Mouse (Mus musculus): ENCODE measurements around the gene Prdx2. TPM values are rescaled to one million over a fixed set of nuclear protein-coding genes. Genes with fewer than 3 reads are reported as not detected.

The Prdx2 gene
- polyA plus RNA-seq, 1 experiment from 2014 or later = 965 TPM

GRCm38 (mm10) chr8:84987388-84987787 lies 18.0 kb downstream of the Prdx2 start:
- no peak overlapping the region for H3K4me3 ChIP-seq (ENCODE audit: low read length)
- WGBS = 86% methylated on average over 5 of the region's 5 CpGs
- peaks cover 33% of the 10 kb centered on the region for H3K4me1 ChIP-seq (ENCODE audit: control insufficient read depth, insufficient read depth, low read length)
- H3K36me3 ChIP-seq (ENCODE audit: control insufficient read depth, insufficient read depth, low read length) = no peaks in the 10 kb centered on the region
- no peaks in the 10 kb centered on the region for H3K9me3 ChIP-seq (ENCODE audit: control insufficient read depth, low read length)
- ATAC-seq (ENCODE audit: low FRiP score, low TSS enrichment) = no peak
- no peak overlapping the region for H3K9ac ChIP-seq (ENCODE audit: low read depth, low read length)
- no peaks in the 10 kb centered on the region for H3K27me3 ChIP-seq (ENCODE audit: control insufficient read depth, insufficient read depth, low read length)
- no peak overlapping the region for H3K27ac ChIP-seq (ENCODE audit: low read depth, low read length)
- no peak overlapping the region for H3K4me2 ChIP-seq (replicated peaks; ENCODE audit: low read depth, low read length)

- Histone ChIP-seq H3K9ac (ENCODE audit: low read depth, low read length) (no peak overlapping the region), H3K27ac (ENCODE audit: low read depth, low read length) (no peak overlapping the region), H3K27me3 (ENCODE audit: control insufficient read depth, insufficient read depth, low read length) (no peaks in the 10 kb centered on the region), H3K9me3 (ENCODE audit: control insufficient read depth, low read length) (no peaks in the 10 kb centered on the region), H3K4me1 (ENCODE audit: control insufficient read depth, insufficient read depth, low read length) (peaks cover 30% of the 10 kb centered on the region), H3K36me3 (ENCODE audit: control insufficient read depth, insufficient read depth, low read length) (no peaks in the 10 kb centered on the region), H3K4me2 (replicated peaks; ENCODE audit: low read depth, low read length) (no peak overlapping the region), H3K4me3 (ENCODE audit: low read length) (no peak overlapping the region)
- WGBS = 64% methylated on average over 2 of the region's 2 CpGs
- no peak for ATAC-seq (ENCODE audit: low FRiP score, low TSS enrichment)
Measured at GRCm38 (mm10) chr8:84987903-84988302, 18.5 kb downstream of the Prdx2 start.

DNA sequence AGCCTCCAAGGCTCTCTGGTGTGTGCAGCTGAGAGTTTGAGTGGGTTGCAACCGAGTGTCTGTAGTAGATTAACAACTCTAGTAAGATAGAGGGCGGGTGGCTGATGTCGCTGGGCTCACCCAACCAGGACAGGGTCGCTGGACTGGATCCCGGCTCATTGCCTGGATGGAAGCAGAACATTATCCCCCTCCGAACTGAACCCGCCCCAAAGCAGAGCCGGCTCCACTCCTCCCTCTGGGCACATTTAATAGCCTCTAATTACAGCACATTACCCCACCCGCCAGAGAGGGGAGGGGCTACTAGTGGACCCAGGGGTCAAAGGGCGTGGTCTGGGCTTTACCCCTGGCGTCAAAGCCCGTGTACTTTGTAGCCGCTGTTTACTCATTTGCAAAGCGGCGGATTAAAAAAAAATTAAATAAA lies 19.9 kb downstream of the Prdx2 start:
- Histone ChIP-seq H3K4me1 (ENCODE audit: control insufficient read depth, insufficient read depth, low read length) (peaks cover 27% of the 10 kb centered on the region), H3K27ac (ENCODE audit: low read depth, low read length) (peak overlapping the region; percentile 47; the same call in 1 of the 2 replicates), H3K4me2 (replicated peaks; ENCODE audit: low read depth, low read length) (peak overlapping the region; percentile 88), H3K9me3 (ENCODE audit: control insufficient read depth, low read length) (no peaks in the 10 kb centered on the region), H3K9ac (ENCODE audit: low read depth, low read length) (peak overlapping the region; percentile 37; the same call in 1 of the 2 replicates), H3K36me3 (ENCODE audit: control insufficient read depth, insufficient read depth, low read length) (no peaks in the 10 kb centered on the region), H3K4me3 (ENCODE audit: low read length) (peak overlapping the region; percentile 25), H3K27me3 (ENCODE audit: control insufficient read depth, insufficient read depth, low read length) (no peaks in the 10 kb centered on the region)
- WGBS = 4% methylated on average over 15 of the region's 15 CpGs
- no peak for ATAC-seq (ENCODE audit: low FRiP score, low TSS enrichment)

GRCm38 (mm10) chr8:84989810-84990209 lies 20.4 kb downstream of the Prdx2 start:
- peaks cover 22% of the 10 kb centered on the region for H3K4me1 ChIP-seq (ENCODE audit: control insufficient read depth, insufficient read depth, low read length)
- ATAC-seq (ENCODE audit: low FRiP score, low TSS enrichment) = peak; percentile 32
- H3K27me3 ChIP-seq (ENCODE audit: control insufficient read depth, insufficient read depth, low read length) = peaks cover 1% of the 10 kb centered on the region; the same call in 1 of the 2 replicates
- H3K9ac ChIP-seq (ENCODE audit: low read depth, low read length) = peak overlapping the region; percentile 67
- H3K4me2 ChIP-seq (replicated peaks; ENCODE audit: low read depth, low read length) = peak overlapping the region; percentile 88
- peak overlapping the region; percentile 62; the same call in 1 of the 2 replicates for H3K27ac ChIP-seq (ENCODE audit: low read depth, low read length)
- H3K36me3 ChIP-seq (ENCODE audit: control insufficient read depth, insufficient read depth, low read length) = no peaks in the 10 kb centered on the region
- no peaks in the 10 kb centered on the region for H3K9me3 ChIP-seq (ENCODE audit: control insufficient read depth, low read length)
- peak overlapping the region; percentile 58 for H3K4me3 ChIP-seq (ENCODE audit: low read length)
- under 1% methylated on average over 15 of the region's 15 CpGs for WGBS

DNA sequence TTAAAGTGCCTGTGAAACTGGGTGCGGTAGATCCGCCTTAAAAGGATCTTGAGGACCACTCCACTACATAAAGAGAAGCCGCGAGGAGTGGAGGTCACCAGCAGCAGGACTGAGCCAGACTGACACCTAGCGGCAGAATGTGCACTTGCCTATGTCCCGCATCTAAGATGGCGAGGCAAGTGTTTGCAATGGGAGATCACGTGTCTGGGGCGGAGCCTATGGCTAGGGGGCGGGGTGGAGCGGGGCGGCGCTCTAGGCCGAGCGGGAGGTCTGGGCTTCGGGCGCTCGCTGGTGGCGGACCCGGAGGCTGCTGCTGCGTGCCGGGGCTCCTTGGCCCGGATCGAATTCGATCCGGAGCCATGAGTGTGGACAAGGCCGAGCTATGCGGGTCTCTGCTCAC lies 21.0 kb downstream of the Prdx2 start, which contains the start of gene Hook2:
Hook2 (plus strand) TSS at position 255 of the 400 bp plus-strand sequence.
- peak within 1 kb of the TSS; percentile 67 for H3K9ac ChIP-seq (ENCODE audit: low read depth, low read length)
- H3K9me3 ChIP-seq (ENCODE audit: control insufficient read depth, low read length) = no peaks in the 10 kb centered on the region
- H3K27me3 ChIP-seq (ENCODE audit: control insufficient read depth, insufficient read depth, low read length) = peaks cover 7% of the 10 kb centered on the region; the same call in 1 of the 2 replicates
- WGBS = under 1% methylated on average over 22 of the region's 28 CpGs
- peak within 1 kb of the TSS; percentile 58 for H3K4me3 ChIP-seq (ENCODE audit: low read length)
- peak within 1 kb of the TSS; percentile 88 for H3K4me2 ChIP-seq (replicated peaks; ENCODE audit: low read depth, low read length)
- peak within 1 kb of the TSS; percentile 70 for H3K27ac ChIP-seq (ENCODE audit: low read depth, low read length)
- H3K4me1 ChIP-seq (ENCODE audit: control insufficient read depth, insufficient read depth, low read length) = peaks cover 17% of the 10 kb centered on the region
- H3K36me3 ChIP-seq (ENCODE audit: control insufficient read depth, insufficient read depth, low read length) = no peaks in the 10 kb centered on the region
- ATAC-seq (ENCODE audit: low FRiP score, low TSS enrichment) = peak; percentile 90

GRCm38 (mm10) chr8:84990836-84991235 lies 21.4 kb downstream of the Prdx2 start:
- Histone ChIP-seq H3K27ac (ENCODE audit: low read depth, low read length) (peak overlapping the region; percentile 70), H3K4me3 (ENCODE audit: low read length) (peak overlapping the region; percentile 58), H3K9ac (ENCODE audit: low read depth, low read length) (peak overlapping the region; percentile 67), H3K36me3 (ENCODE audit: control insufficient read depth, insufficient read depth, low read length) (no peaks in the 10 kb centered on the region), H3K27me3 (ENCODE audit: control insufficient read depth, insufficient read depth, low read length) (peaks cover 7% of the 10 kb centered on the region; the same call in 1 of the 2 replicates), H3K4me2 (replicated peaks; ENCODE audit: low read depth, low read length) (peak overlapping the region; percentile 88), H3K9me3 (ENCODE audit: control insufficient read depth, low read length) (no peaks in the 10 kb centered on the region), H3K4me1 (ENCODE audit: control insufficient read depth, insufficient read depth, low read length) (peaks cover 14% of the 10 kb centered on the region; the same call in 1 of the 2 replicates)
- peak; percentile 75; the same call in 1 of the 2 replicates for ATAC-seq (ENCODE audit: low FRiP score, low TSS enrichment)
- under 1% methylated on average over 15 of the region's 15 CpGs for WGBS

- H3K4me1 ChIP-seq (ENCODE audit: control insufficient read depth, insufficient read depth, low read length) = peaks cover 4% of the 10 kb centered on the region; the same call in 1 of the 2 replicates
- H3K9ac ChIP-seq (ENCODE audit: low read depth, low read length) = no peak overlapping the region
- no peaks in the 10 kb centered on the region; the same call in 1 of the 2 replicates for H3K36me3 ChIP-seq (ENCODE audit: control insufficient read depth, insufficient read depth, low read length)
- 91% methylated on average over 9 of the region's 9 CpGs for WGBS
- peaks cover 7% of the 10 kb centered on the region; the same call in 1 of the 2 replicates for H3K27me3 ChIP-seq (ENCODE audit: control insufficient read depth, insufficient read depth, low read length)
- ATAC-seq (ENCODE audit: low FRiP score, low TSS enrichment) = no peak
- H3K27ac ChIP-seq (ENCODE audit: low read depth, low read length) = no peak overlapping the region
- H3K4me3 ChIP-seq (ENCODE audit: low read length) = no peak overlapping the region
- H3K4me2 ChIP-seq (replicated peaks; ENCODE audit: low read depth, low read length) = no peak overlapping the region
- H3K9me3 ChIP-seq (ENCODE audit: control insufficient read depth, low read length) = no peaks in the 10 kb centered on the region
Measured at GRCm38 (mm10) chr8:84994375-84994774, 25.0 kb downstream of the Prdx2 start.

GRCm38 (mm10) chr8:84995680-84996079 lies 26.3 kb downstream of the Prdx2 start:
- ATAC-seq (ENCODE audit: low FRiP score, low TSS enrichment) = no peak
- Histone ChIP-seq H3K27ac (ENCODE audit: low read depth, low read length) (no peak overlapping the region), H3K4me3 (ENCODE audit: low read length) (no peak overlapping the region), H3K27me3 (ENCODE audit: control insufficient read depth, insufficient read depth, low read length) (peaks cover 7% of the 10 kb centered on the region; the same call in 1 of the 2 replicates), H3K9ac (ENCODE audit: low read depth, low read length) (no peak overlapping the region), H3K4me2 (replicated peaks; ENCODE audit: low read depth, low read length) (no peak overlapping the region), H3K4me1 (ENCODE audit: control insufficient read depth, insufficient read depth, low read length) (no peaks in the 10 kb centered on the region), H3K36me3 (ENCODE audit: control insufficient read depth, insufficient read depth, low read length) (no peaks in the 10 kb centered on the region; the same call in 1 of the 2 replicates), H3K9me3 (ENCODE audit: control insufficient read depth, low read length) (no peaks in the 10 kb centered on the region)
- 21% methylated on average over 25 of the region's 25 CpGs for WGBS

GRCm38 (mm10) chr8:84996978-84997377 lies 27.6 kb downstream of the Prdx2 start:
- H3K27ac ChIP-seq (ENCODE audit: low read depth, low read length) = no peak overlapping the region
- no peak overlapping the region for H3K4me3 ChIP-seq (ENCODE audit: low read length)
- 87% methylated on average over 5 of the region's 5 CpGs for WGBS
- H3K4me2 ChIP-seq (replicated peaks; ENCODE audit: low read depth, low read length) = no peak overlapping the region
- H3K36me3 ChIP-seq (ENCODE audit: control insufficient read depth, insufficient read depth, low read length) = no peaks in the 10 kb centered on the region; the same call in 1 of the 2 replicates
- H3K9ac ChIP-seq (ENCODE audit: low read depth, low read length) = no peak overlapping the region
- peak; percentile 25; the same call in 1 of the 2 replicates for ATAC-seq (ENCODE audit: low FRiP score, low TSS enrichment)
- H3K9me3 ChIP-seq (ENCODE audit: control insufficient read depth, low read length) = no peaks in the 10 kb centered on the region
- no peaks in the 10 kb centered on the region for H3K4me1 ChIP-seq (ENCODE audit: control insufficient read depth, insufficient read depth, low read length)
- H3K27me3 ChIP-seq (ENCODE audit: control insufficient read depth, insufficient read depth, low read length) = peaks cover 7% of the 10 kb centered on the region; the same call in 1 of the 2 replicates

Data from kidney, embryonic 14.5 days (tissue).